Mouse (Mus musculus): ENCODE data around the gene Rfesd. TPM values are rescaled to one million over a fixed set of nuclear protein-coding genes. Genes with fewer than 3 reads are reported as not detected.

Rfesd gene
- polyA plus RNA-seq (2017; shearing (Covaris generic)): 7.3 TPM

DNA sequence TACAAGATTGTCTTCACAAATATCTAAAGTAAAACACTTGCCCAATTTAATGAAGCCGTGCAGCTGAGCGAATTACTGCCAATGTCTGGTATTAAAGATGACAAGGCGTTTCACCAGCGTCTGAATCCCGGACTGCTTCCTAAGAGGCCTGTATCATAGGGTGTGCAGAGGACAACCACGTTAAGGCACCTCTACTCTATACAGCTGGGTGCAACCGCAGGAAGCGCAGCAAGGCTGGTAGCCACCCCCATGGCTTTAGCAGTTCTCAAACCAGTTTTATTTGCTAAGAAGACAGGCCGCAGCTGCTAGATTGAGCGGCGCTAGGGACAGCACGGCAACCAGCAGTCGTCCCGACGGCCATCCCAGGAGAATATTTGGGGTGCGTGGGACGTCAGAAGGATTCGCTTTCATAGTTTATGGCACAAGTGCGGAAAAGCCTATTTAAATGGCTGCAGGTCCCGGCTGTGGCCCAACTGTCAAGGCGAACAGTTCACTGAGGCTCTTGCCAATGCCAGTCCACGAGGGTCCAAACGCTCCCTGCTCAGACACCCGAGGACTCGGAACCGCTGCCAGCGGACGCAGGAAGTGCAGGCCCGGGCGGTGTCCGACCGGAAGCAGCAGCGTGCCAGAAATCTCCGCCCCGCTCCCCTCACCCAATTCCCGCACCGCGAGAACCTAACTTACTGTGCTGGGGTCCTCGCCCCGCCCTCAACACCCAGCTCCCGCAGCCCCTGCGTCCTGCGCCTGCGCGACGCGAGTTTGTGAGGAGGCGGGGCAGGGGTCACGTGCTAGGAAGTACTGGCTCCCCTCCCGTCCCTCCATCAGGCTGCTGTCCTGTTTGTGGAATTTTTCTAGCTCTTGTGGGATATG is at the start of gene Rfesd:
Gene Rfesd, minus strand, starts transcription at position 746 of the 870 bp plus-strand sequence.

GRCm38 (mm10) chr13:76056896-76057266 is 38.4 kb upstream of the Rfesd start, which contains the start of gene Gpr150:
Gpr150 (minus strand) TSS chr13:76056996.

DNA sequence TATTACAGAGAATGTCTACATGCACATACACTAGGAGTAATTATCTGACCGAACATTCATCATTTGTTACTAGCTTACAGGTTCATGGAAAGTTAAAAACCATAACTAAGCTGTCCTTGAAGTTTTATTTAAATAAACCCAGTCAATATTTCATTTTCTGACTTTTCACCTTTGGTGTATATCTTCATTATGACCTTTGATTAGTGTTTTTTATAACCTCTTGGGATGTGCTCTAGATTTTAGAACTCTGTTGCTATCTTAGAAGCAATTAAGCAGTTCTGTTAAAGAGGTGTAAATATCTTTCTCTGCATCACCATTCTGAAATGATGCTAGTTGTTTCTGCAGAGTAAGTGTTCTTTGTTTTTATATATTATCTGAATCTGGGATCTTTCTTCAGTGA is 51.7 kb downstream of the Rfesd start, which contains the start of gene Spata9:
Gene Spata9, plus strand, starts transcription at position 301 of the 400 bp plus-strand sequence.

Other genes starting within 250 kb of the Rfesd start
- gene Glrx, start 178.9 kb downstream of the Rfesd start, polyA plus RNA-seq (2017; shearing (Covaris generic)): 42.4 TPM
- 0.18 TPM for gene Rhobtb3, start 74.8 kb downstream of the Rfesd start, polyA plus RNA-seq (2017; shearing (Covaris generic))
- not detected for gene Spata9, start 51.6 kb downstream of the Rfesd start, polyA plus RNA-seq (2017; shearing (Covaris generic))
- not detected for gene Gpr150, start 38.3 kb upstream of the Rfesd start, polyA plus RNA-seq (2017; shearing (Covaris generic))
- gene Arsk, start 79.9 kb upstream of the Rfesd start, polyA plus RNA-seq (2017; shearing (Covaris generic)): 5.3 TPM
- 21.1 TPM for gene Ttc37, start 80.0 kb upstream of the Rfesd start, polyA plus RNA-seq (2017; shearing (Covaris generic))